Mouse (Mus musculus) limb, embryonic 13.5 days (tissue): Measurements from ENCODE around the gene Rora. TPM values are rescaled to one million over a fixed set of nuclear protein-coding genes. Genes with fewer than 3 reads are reported as not detected.

Source experiments
- ATAC-seq: fragments of 200-750 bp; cut with Nextera tagmentation; 2 replicates; pipeline ENCODE4 v1.8.0; 2017; ENCODE audit warnings: low read depth, moderate number of reproducible peaks, moderate TSS enrichment; ENCODE audit not compliant: low FRiP score
- H3K27ac ChIP-seq: fragments of 300-500 bp; sonication (generic); 2 replicates; pipeline ENCODE4 v1.5.1; 2015; ENCODE audit warnings: inconsistent platforms, mild to moderate bottlenecking, moderate library complexity
- H3K27me3 ChIP-seq: fragments of 300-500 bp; sonication (generic); 2 replicates; pipeline ENCODE4 v1.6.1; 2015; ENCODE audit warnings: mild to moderate bottlenecking, inconsistent platforms
- H3K36me3 ChIP-seq: fragments of 300-500 bp; sonication (generic); 2 replicates; pipeline ENCODE4 v1.6.1; 2015; ENCODE audit warnings: inconsistent platforms, mild to moderate bottlenecking, moderate library complexity
- H3K4me1 ChIP-seq: fragments of 300-500 bp; sonication (generic); 2 replicates; pipeline ENCODE4 v1.6.1; 2015; ENCODE audit warnings: inconsistent platforms
- H3K4me2 ChIP-seq: fragments of 300-500 bp; sonication (generic); replicated peaks from 2 replicates; pipeline ENCODE4 v1.6.1; 2015; ENCODE audit warnings: inconsistent platforms, mild to moderate bottlenecking, moderate library complexity
- H3K4me3 ChIP-seq: fragments of 300-500 bp; sonication (generic); 2 replicates; pipeline ENCODE4 v1.5.1; 2015; ENCODE audit warnings: moderate library complexity, mild to moderate bottlenecking, inconsistent platforms
- H3K9ac ChIP-seq: fragments of 300-500 bp; sonication (generic); 2 replicates; pipeline ENCODE4 v1.6.1; 2015; ENCODE audit warnings: mild to moderate bottlenecking, inconsistent platforms
- H3K9me3 ChIP-seq: fragments of 300-500 bp; sonication (generic); 2 replicates; pipeline ENCODE4 v1.6.1; 2016; ENCODE audit warnings: inconsistent platforms
- WGBS: fragments of 180-500 bp; shearing (Covaris S2); methylation state at CpG from one replicate; pipeline ENCODE4 v1.1.7; 2015; 5-methylcytosine and 5-hydroxymethylcytosine counted together
- polyA plus RNA-seq: library from polyadenylated mRNA; unstranded; fragments of >200 nt; fragmentation: Nextera tagmentation; extraction: Ambion mirVana; gene quantifications from 2 replicates; pipeline ENCODE4 v1.2.1, GENCODE M21; 2015

The Rora gene
- polyA plus RNA-seq, 1 experiment from 2014 or later, result 9.6 TPM

GRCm38 (mm10) chr9:69345550-69345949, 692.0 kb downstream of the Rora start:
- Histone ChIP-seq H3K9ac (no peak overlapping the region), H3K4me3 (no peak overlapping the region), H3K36me3 (no peaks in the 10 kb centered on the region), H3K4me2 (no peak overlapping the region), H3K27ac (no peak overlapping the region), H3K9me3 (no peaks in the 10 kb centered on the region), H3K27me3 (peaks cover 83% of the 10 kb centered on the region), H3K4me1 (peaks cover 27% of the 10 kb centered on the region)
- ATAC-seq, result no peak
- 86% methylated on average over 6 of the region's 6 CpGs for WGBS

GRCm38 (mm10) chr9:69347796-69348195, 694.2 kb downstream of the Rora start:
- Histone ChIP-seq H3K9me3 (no peaks in the 10 kb centered on the region), H3K27ac (no peak overlapping the region), H3K36me3 (no peaks in the 10 kb centered on the region), H3K4me2 (peak overlapping the region; percentile 7; the same call in 1 of the 2 replicates), H3K9ac (no peak overlapping the region), H3K27me3 (peaks cover 84% of the 10 kb centered on the region), H3K4me1 (peaks cover 19% of the 10 kb centered on the region), H3K4me3 (no peak overlapping the region)
- 12% methylated on average over 6 of the region's 6 CpGs for WGBS
- ATAC-seq, result peak; percentile 86; the same call in 1 of the 2 replicates

- H3K4me3 ChIP-seq, result no peak overlapping the region
- H3K36me3 ChIP-seq, result no peaks in the 10 kb centered on the region
- H3K9me3 ChIP-seq, result no peaks in the 10 kb centered on the region
- ATAC-seq, result no peak
- H3K27ac ChIP-seq, result no peak overlapping the region
- H3K9ac ChIP-seq, result no peak overlapping the region
- H3K27me3 ChIP-seq, result peaks cover 87% of the 10 kb centered on the region
- no peak overlapping the region for H3K4me2 ChIP-seq
- peaks cover 16% of the 10 kb centered on the region for H3K4me1 ChIP-seq
- WGBS, result 93% methylated on average over 2 of the region's 2 CpGs
These were observed 696.0 kb downstream of the Rora start for GRCm38 (mm10) chr9:69349537-69349936.

- WGBS, result 80% methylated on average over 6 of the region's 6 CpGs
- no peak overlapping the region for H3K9ac ChIP-seq
- peaks cover 85% of the 10 kb centered on the region for H3K27me3 ChIP-seq
- H3K27ac ChIP-seq, result no peak overlapping the region
- H3K4me1 ChIP-seq, result peaks cover 9% of the 10 kb centered on the region; the same call in 1 of the 2 replicates
- no peak overlapping the region for H3K4me3 ChIP-seq
- no peaks in the 10 kb centered on the region for H3K9me3 ChIP-seq
- H3K36me3 ChIP-seq, result no peaks in the 10 kb centered on the region
- ATAC-seq, result no peak
- H3K4me2 ChIP-seq, result no peak overlapping the region
These were observed 700.6 kb downstream of the Rora start for GRCm38 (mm10) chr9:69354228-69354627.

GRCm38 (mm10) chr9:69357834-69358233, 704.2 kb downstream of the Rora start:
- Histone ChIP-seq H3K9ac (no peak overlapping the region), H3K36me3 (no peaks in the 10 kb centered on the region)
- WGBS, result 37% methylated on average over 3 of the region's 3 CpGs

GRCm38 (mm10) chr9:69358797-69359196, 705.2 kb downstream of the Rora start:
- no peaks in the 10 kb centered on the region for H3K9me3 ChIP-seq
- no peak overlapping the region for H3K27ac ChIP-seq
- no peaks in the 10 kb centered on the region for H3K36me3 ChIP-seq
- no peak overlapping the region for H3K4me2 ChIP-seq
- H3K4me3 ChIP-seq, result no peak overlapping the region
- WGBS, result 61% methylated on average over 6 of the region's 6 CpGs
- peaks cover 9% of the 10 kb centered on the region; the same call in 1 of the 2 replicates for H3K4me1 ChIP-seq
- ATAC-seq, result no peak
- no peak overlapping the region for H3K9ac ChIP-seq
- H3K27me3 ChIP-seq, result peaks cover 77% of the 10 kb centered on the region

More at GRCm38 (mm10) chr9:69357834-69358233, 704.2 kb downstream of the Rora start:
- ATAC-seq, result no peak
- Histone ChIP-seq H3K27me3 (peaks cover 78% of the 10 kb centered on the region), H3K4me3 (no peak overlapping the region), H3K9me3 (no peaks in the 10 kb centered on the region), H3K4me1 (peaks cover 9% of the 10 kb centered on the region; the same call in 1 of the 2 replicates), H3K27ac (no peak overlapping the region), H3K4me2 (no peak overlapping the region)

GRCm38 (mm10) chr9:69361951-69362445, 708.4 kb downstream of the Rora start:
- H3K36me3 ChIP-seq, result no peaks in the 10 kb centered on the region
- no peaks in the 10 kb centered on the region for H3K9me3 ChIP-seq
- 90% methylated on average over 8 of the region's 8 CpGs for WGBS
- no peak overlapping the region for H3K4me3 ChIP-seq
- ATAC-seq, result no peak
- peaks cover 61% of the 10 kb centered on the region for H3K27me3 ChIP-seq
- H3K27ac ChIP-seq, result no peak overlapping the region
- no peak overlapping the region for H3K9ac ChIP-seq
- H3K4me1 ChIP-seq, result peaks cover 14% of the 10 kb centered on the region; the same call in 1 of the 2 replicates
- H3K4me2 ChIP-seq, result no peak overlapping the region

GRCm38 (mm10) chr9:69362766-69363165, 709.2 kb downstream of the Rora start:
- no peaks in the 10 kb centered on the region for H3K9me3 ChIP-seq
- no peak for ATAC-seq
- H3K27ac ChIP-seq, result no peak overlapping the region
- no peak overlapping the region for H3K4me2 ChIP-seq
- H3K27me3 ChIP-seq, result peaks cover 62% of the 10 kb centered on the region
- no peaks in the 10 kb centered on the region for H3K36me3 ChIP-seq
- no peak overlapping the region for H3K9ac ChIP-seq
- 24% methylated on average over 4 of the region's 4 CpGs for WGBS
- H3K4me1 ChIP-seq, result peaks cover 14% of the 10 kb centered on the region; the same call in 1 of the 2 replicates
- no peak overlapping the region for H3K4me3 ChIP-seq

- no peaks in the 10 kb centered on the region for H3K9me3 ChIP-seq
- no peak overlapping the region for H3K27ac ChIP-seq
- H3K4me2 ChIP-seq, result no peak overlapping the region
- no peaks in the 10 kb centered on the region for H3K36me3 ChIP-seq
- H3K9ac ChIP-seq, result no peak overlapping the region
- peaks cover 5% of the 10 kb centered on the region; the same call in 1 of the 2 replicates for H3K4me1 ChIP-seq
- 68% methylated on average over 16 of the region's 16 CpGs for WGBS
- peaks cover 53% of the 10 kb centered on the region for H3K27me3 ChIP-seq
- ATAC-seq, result no peak
- H3K4me3 ChIP-seq, result no peak overlapping the region
These were observed 710.5 kb downstream of the Rora start for GRCm38 (mm10) chr9:69364117-69364516.

- no peaks in the 10 kb centered on the region for H3K9me3 ChIP-seq
- peaks cover 6% of the 10 kb centered on the region; the same call in 1 of the 2 replicates for H3K36me3 ChIP-seq
- H3K4me3 ChIP-seq, result no peak overlapping the region
- H3K4me1 ChIP-seq, result peaks cover 5% of the 10 kb centered on the region; the same call in 1 of the 2 replicates
- H3K9ac ChIP-seq, result no peak overlapping the region
- H3K27me3 ChIP-seq, result peaks cover 35% of the 10 kb centered on the region; the same call in 1 of the 2 replicates
- H3K4me2 ChIP-seq, result no peak overlapping the region
- no peak for ATAC-seq
- 78% methylated on average over 4 of the region's 4 CpGs for WGBS
- no peak overlapping the region for H3K27ac ChIP-seq
These were observed 713.5 kb downstream of the Rora start for GRCm38 (mm10) chr9:69367055-69367454.

- Histone ChIP-seq H3K27ac (no peak overlapping the region), H3K4me2 (no peak overlapping the region), H3K36me3 (peaks cover 6% of the 10 kb centered on the region; the same call in 1 of the 2 replicates)
These were observed 714.5 kb downstream of the Rora start for GRCm38 (mm10) chr9:69368071-69368470.

GRCm38 (mm10) chr9:69371046-69371724, 717.6 kb downstream of the Rora start:
- Histone ChIP-seq H3K4me1 (peaks cover 4% of the 10 kb centered on the region; the same call in 1 of the 2 replicates), H3K4me2 (no peak overlapping the region), H3K36me3 (peaks cover 11% of the 10 kb centered on the region), H3K27me3 (peaks cover 10% of the 10 kb centered on the region; the same call in 1 of the 2 replicates), H3K9me3 (no peaks in the 10 kb centered on the region), H3K27ac (no peak overlapping the region), H3K9ac (no peak overlapping the region), H3K4me3 (no peak overlapping the region)
- no peak for ATAC-seq
- 82% methylated on average over 11 of the region's 11 CpGs for WGBS

More at GRCm38 (mm10) chr9:69368071-69368470, 714.5 kb downstream of the Rora start:
- ATAC-seq, result no peak
- no peak overlapping the region for H3K4me3 ChIP-seq
- peaks cover 5% of the 10 kb centered on the region; the same call in 1 of the 2 replicates for H3K4me1 ChIP-seq
- WGBS, result 73% methylated on average over 8 of the region's 8 CpGs
- H3K27me3 ChIP-seq, result peaks cover 25% of the 10 kb centered on the region; the same call in 1 of the 2 replicates
- no peak overlapping the region for H3K9ac ChIP-seq
- no peaks in the 10 kb centered on the region for H3K9me3 ChIP-seq
